Mouse (Mus musculus): ENCODE results near the gene Tekt3. TPM values are rescaled to one million over a fixed set of nuclear protein-coding genes. Genes with fewer than 3 reads are reported as not detected.

The Tekt3 gene
- total RNA-seq, 2 experiments from 2014 or later: not detected

- no peak for DNase-seq
- intact Hi-C loops (cut with DNase I): loop anchor here (10.0 kb wide), 1 partner anchor 382 kb away; the partner anchor contains the start of gene Gm10428
Observed at GRCm38 (mm10) chr11:63136836-63137416, 75.5 kb downstream of the Tekt3 start.

- no peak for DNase-seq
- intact Hi-C loops (cut with DNase I): loop anchor here (10.0 kb wide), 1 partner anchor 384 kb away; the partner anchor contains the start of gene Gm10428
Observed at GRCm38 (mm10) chr11:63138739-63139138, 77.3 kb downstream of the Tekt3 start.

GRCm38 (mm10) chr11:63142311-63142710 is 80.9 kb downstream of the Tekt3 start:
- DNase-seq: no peak
- intact Hi-C loops (cut with DNase I): no loop called here

GRCm38 (mm10) chr11:63142816-63143215 is 81.4 kb downstream of the Tekt3 start:
- no peak for DNase-seq
- intact Hi-C loops (cut with DNase I): no loop called here

- intact Hi-C loops (cut with DNase I): no loop called here
- DNase-seq: peak in 1 of 2 experiments; percentile 28
Observed at GRCm38 (mm10) chr11:63143486-63143885, 82.0 kb downstream of the Tekt3 start.

Other genes starting within 250 kb of the Tekt3 start
- 10 to 100 TPM; 34.2 to 40.7 TPM for gene Trim16, start 241.4 kb upstream of the Tekt3 start, total RNA-seq (2021)
- gene Fbxw10, start 214.6 kb upstream of the Tekt3 start, total RNA-seq (2021): under 1 TPM; 0.15 to 0.25 TPM
- gene Tvp23b, start 182.2 kb upstream of the Tekt3 start, total RNA-seq (2021): 1 to 10 TPM; 5.9 to 6.6 TPM
- gene Cdrt4, start 110.5 kb upstream of the Tekt3 start, total RNA-seq (2021): not detected
- 10 to 100 TPM; 36.3 to 69.3 TPM for gene Pmp22, start 67.3 kb downstream of the Tekt3 start, total RNA-seq (2021)